Mouse (Mus musculus) forebrain, embryonic 15.5 days (tissue): ENCODE data around the gene Pidd1. TPM values are rescaled to one million over a fixed set of nuclear protein-coding genes. Genes with fewer than 3 reads are reported as not detected.
"Not testable (repeated sequence)": the region's sequence is repeated elsewhere in the genome, so short reads cannot be mapped to it uniquely, and the experiment has no call there.

ENCODE experiments used
- ATAC-seq: fragments of 200-750 bp; cut with Nextera tagmentation; replicated peaks from 2 replicates; pipeline ENCODE4 v1.8.0; 2017; ENCODE audit warnings: mild to moderate bottlenecking, moderate TSS enrichment, moderate library complexity
- H3K27ac ChIP-seq: fragments of 300-500 bp; sonication (generic); replicated peaks from 2 replicates; pipeline ENCODE4 v1.5.1; 2015; ENCODE audit warnings: mild to moderate bottlenecking, inconsistent platforms
- H3K27me3 ChIP-seq: fragments of 300-500 bp; sonication (generic); 2 replicates; pipeline ENCODE4 v1.6.1; 2015; ENCODE audit warnings: inconsistent platforms
- H3K36me3 ChIP-seq: fragments of 300-500 bp; sonication (generic); 2 replicates; pipeline ENCODE4 v1.6.1; 2015; ENCODE audit warnings: mild to moderate bottlenecking, inconsistent platforms
- H3K4me1 ChIP-seq: fragments of 300-500 bp; sonication (generic); 2 replicates; pipeline ENCODE4 v1.6.1; 2015; ENCODE audit warnings: inconsistent platforms
- H3K4me2 ChIP-seq: fragments of 300-500 bp; sonication (generic); replicated peaks from 2 replicates; pipeline ENCODE4 v1.6.1; 2015; ENCODE audit warnings: mild to moderate bottlenecking, inconsistent platforms
- H3K4me3 ChIP-seq: fragments of 300-500 bp; sonication (generic); 2 replicates; pipeline ENCODE4 v1.5.1; 2015; ENCODE audit warnings: mild to moderate bottlenecking, inconsistent platforms
- H3K9ac ChIP-seq: fragments of 300-500 bp; sonication (generic); replicated peaks from 2 replicates; pipeline ENCODE4 v1.6.1; 2015; ENCODE audit warnings: mild to moderate bottlenecking, inconsistent platforms
- H3K9me3 ChIP-seq: fragments of 300-500 bp; sonication (generic); 2 replicates; pipeline ENCODE4 v1.6.1; 2016; ENCODE audit warnings: inconsistent platforms
- WGBS: fragments of 180-500 bp; shearing (Covaris S2); methylation state at CpG from one replicate; pipeline ENCODE4 v1.1.7; 2015; ENCODE audit warnings: mixed read lengths; 5-methylcytosine and 5-hydroxymethylcytosine counted together
- polyA plus RNA-seq: library from polyadenylated mRNA; unstranded; fragments of >200 nt; fragmentation: Nextera tagmentation; extraction: Ambion mirVana; gene quantifications from 2 replicates; pipeline ENCODE4 v1.2.1, GENCODE M21; 2015

The Pidd1 gene
- polyA plus RNA-seq, 1 experiment from 2014 or later, result 7.8 TPM

DNA sequence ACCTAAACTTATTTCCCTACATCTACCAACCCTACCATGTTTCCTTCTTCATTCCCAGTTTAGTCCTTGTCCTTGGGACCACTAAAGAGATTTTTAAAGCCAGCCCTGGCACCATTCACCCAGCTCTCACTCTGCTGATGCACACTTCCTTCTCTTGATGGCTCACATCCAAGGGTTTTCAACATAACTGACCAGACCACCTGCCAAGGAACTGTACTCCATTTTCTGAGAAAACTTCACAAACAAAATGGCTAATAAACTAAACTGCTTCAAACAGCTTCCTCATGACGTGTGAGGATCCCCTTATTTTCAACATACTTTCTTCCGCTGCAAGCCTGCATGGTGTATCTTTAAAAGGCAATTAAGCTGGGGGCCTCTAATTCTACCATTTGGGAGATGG lies 9.8 kb upstream of the Pidd1 start:
- Histone ChIP-seq H3K9me3 (no peaks in the 10 kb centered on the region), H3K4me1 (peaks cover 27% of the 10 kb centered on the region), H3K9ac (no peak overlapping the region), H3K27ac (no peak overlapping the region), H3K36me3 (peaks cover 32% of the 10 kb centered on the region), H3K4me3 (no peak overlapping the region), H3K4me2 (no peak overlapping the region), H3K27me3 (no peaks in the 10 kb centered on the region)
- 77% methylated on average over 2 of the region's 2 CpGs for WGBS
- no peak for ATAC-seq

GRCm38 (mm10) chr7:141451928-141452327 lies 8.1 kb upstream of the Pidd1 start:
- H3K36me3 ChIP-seq, result peaks cover 31% of the 10 kb centered on the region
- H3K4me2 ChIP-seq, result no peak overlapping the region
- H3K4me3 ChIP-seq, result no peak overlapping the region
- H3K4me1 ChIP-seq, result peaks cover 35% of the 10 kb centered on the region
- H3K9me3 ChIP-seq, result no peaks in the 10 kb centered on the region
- H3K27me3 ChIP-seq, result no peaks in the 10 kb centered on the region
- no peak overlapping the region for H3K27ac ChIP-seq
- no peak for ATAC-seq
- H3K9ac ChIP-seq, result no peak overlapping the region

GRCm38 (mm10) chr7:141447110-141447991 lies 3.5 kb upstream of the Pidd1 start, which contains the start of gene Rplp2:
Gene Rplp2, plus strand, starts transcription at chr7:141447370.
- WGBS, result under 1% methylated on average over 63 of the region's 63 CpGs

GRCm38 (mm10) chr7:141446374-141446773 lies 2.5 kb upstream of the Pidd1 start:
- not testable (repeated sequence) for H3K9me3 ChIP-seq, ATAC-seq, H3K27me3 ChIP-seq, H3K27ac ChIP-seq, H3K4me2 ChIP-seq, H3K9ac ChIP-seq
- Histone ChIP-seq H3K4me3 (0 out of 2 replicates have a peak overlapping the region, but pooled peaks have one; percentile 94), H3K4me1 (peaks cover 45% of the 10 kb centered on the region), H3K36me3 (peaks cover 21% of the 10 kb centered on the region)
- 84% methylated on average over 3 of the region's 3 CpGs for WGBS

More at GRCm38 (mm10) chr7:141447110-141447991, 3.5 kb upstream of the Pidd1 start, which contains the start of gene Rplp2:
- peaks cover 41% of the 10 kb centered on the region for H3K4me1 ChIP-seq
- no peaks in the 10 kb centered on the region for H3K27me3 ChIP-seq
- peak; percentile 92 for ATAC-seq
- peak within 1 kb of the TSS; percentile 94 for H3K4me3 ChIP-seq
- peak within 1 kb of the TSS; percentile 96 for H3K27ac ChIP-seq
- peak within 1 kb of the TSS; percentile 66 for H3K4me2 ChIP-seq
- peaks cover 31% of the 10 kb centered on the region for H3K36me3 ChIP-seq
- no peaks in the 10 kb centered on the region for H3K9me3 ChIP-seq
- H3K9ac ChIP-seq, result peak within 1 kb of the TSS; percentile 91

- no peak for ATAC-seq
- H3K4me1 ChIP-seq, result peaks cover 37% of the 10 kb centered on the region
- 16% methylated on average over 12 of the region's 12 CpGs for WGBS
- peak overlapping the region; percentile 45 for H3K4me3 ChIP-seq
- peak overlapping the region; percentile 39 for H3K9ac ChIP-seq
- H3K9me3 ChIP-seq, result no peaks in the 10 kb centered on the region
- H3K27ac ChIP-seq, result peak overlapping the region; percentile 54
- H3K27me3 ChIP-seq, result no peaks in the 10 kb centered on the region
- H3K4me2 ChIP-seq, result peak overlapping the region; percentile 79
- H3K36me3 ChIP-seq, result no peaks in the 10 kb centered on the region
These were observed 574 bp downstream of the Pidd1 start for GRCm38 (mm10) chr7:141443081-141443821.

- Histone ChIP-seq H3K9me3 (no peaks in the 10 kb centered on the region), H3K4me2 (peak overlapping the region; percentile 79), H3K9ac (peak overlapping the region; percentile 39; the same call in 1 of the 2 replicates), H3K36me3 (no peaks in the 10 kb centered on the region), H3K27me3 (no peaks in the 10 kb centered on the region), H3K27ac (no peak overlapping the region), H3K4me1 (peaks cover 38% of the 10 kb centered on the region), H3K4me3 (peak overlapping the region; percentile 45)
- no peak for ATAC-seq
- WGBS, result 91% methylated on average over 13 of the region's 13 CpGs
These were observed 1.6 kb downstream of the Pidd1 start for GRCm38 (mm10) chr7:141442199-141442598.

DNA sequence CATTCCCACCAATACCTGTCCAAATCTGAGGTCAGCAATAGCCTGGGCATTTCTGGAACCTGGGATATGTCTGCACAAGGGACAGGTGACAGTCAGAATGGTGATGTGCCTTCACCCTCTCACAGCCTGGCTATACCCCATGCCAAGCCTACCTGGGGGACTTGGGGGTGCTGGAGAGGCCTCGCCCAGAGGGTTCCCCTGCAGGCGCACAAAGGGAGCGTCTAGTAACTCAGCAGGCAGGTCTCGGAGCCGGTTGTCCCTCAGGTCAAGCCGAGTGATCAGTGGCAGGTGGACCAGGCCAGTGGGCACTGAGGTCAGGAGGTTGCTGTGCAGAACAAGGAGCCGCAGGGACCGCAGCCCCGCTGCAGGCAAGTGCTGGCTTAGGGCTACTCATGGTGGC lies 2.4 kb downstream of the Pidd1 start:
- no peak for ATAC-seq
- H3K27me3 ChIP-seq, result no peaks in the 10 kb centered on the region
- no peak overlapping the region for H3K4me3 ChIP-seq
- peaks cover 40% of the 10 kb centered on the region for H3K4me1 ChIP-seq
- H3K4me2 ChIP-seq, result no peak overlapping the region
- H3K9ac ChIP-seq, result no peak overlapping the region
- H3K9me3 ChIP-seq, result no peaks in the 10 kb centered on the region
- H3K36me3 ChIP-seq, result no peaks in the 10 kb centered on the region
- no peak overlapping the region for H3K27ac ChIP-seq
- WGBS, result 92% methylated on average over 9 of the region's 9 CpGs

- WGBS, result 23% methylated on average over 6 of the region's 6 CpGs
- Histone ChIP-seq H3K27me3 (no peaks in the 10 kb centered on the region), H3K9me3 (no peaks in the 10 kb centered on the region), H3K4me2 (no peak overlapping the region), H3K27ac (no peak overlapping the region), H3K9ac (no peak overlapping the region), H3K4me1 (peaks cover 48% of the 10 kb centered on the region), H3K36me3 (no peaks in the 10 kb centered on the region), H3K4me3 (no peak overlapping the region)
- ATAC-seq, result no peak
These were observed 3.2 kb downstream of the Pidd1 start for GRCm38 (mm10) chr7:141440613-141441012.

DNA sequence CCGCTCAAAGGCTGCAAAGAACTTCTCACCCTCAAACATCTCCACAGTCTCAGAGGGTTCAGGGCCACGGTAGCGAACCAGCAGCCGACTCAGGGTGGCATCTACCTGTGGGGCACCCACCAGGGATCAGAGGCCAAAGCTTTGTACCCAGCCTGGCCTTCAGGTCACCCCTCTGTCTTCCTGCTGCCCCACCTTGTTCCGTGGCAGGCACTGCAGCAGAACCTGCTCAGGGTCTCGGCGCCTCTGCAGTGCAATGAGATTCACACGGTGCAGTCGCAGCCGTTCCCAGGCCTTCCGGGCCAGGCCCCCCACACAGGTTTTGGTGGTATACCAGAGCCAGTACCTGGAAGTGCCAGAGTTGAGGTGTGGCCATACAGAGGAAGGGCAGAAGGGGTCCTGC lies 4.0 kb downstream of the Pidd1 start:
- ATAC-seq, result no peak
- Histone ChIP-seq H3K4me2 (no peak overlapping the region), H3K27me3 (no peaks in the 10 kb centered on the region), H3K9me3 (no peaks in the 10 kb centered on the region), H3K9ac (no peak overlapping the region), H3K36me3 (no peaks in the 10 kb centered on the region), H3K4me3 (no peak overlapping the region), H3K27ac (no peak overlapping the region), H3K4me1 (peaks cover 55% of the 10 kb centered on the region)
- WGBS, result 96% methylated on average over 11 of the region's 11 CpGs

- Histone ChIP-seq H3K9me3 (no peaks in the 10 kb centered on the region), H3K27me3 (no peaks in the 10 kb centered on the region), H3K36me3 (no peaks in the 10 kb centered on the region), H3K9ac (no peak overlapping the region), H3K27ac (no peak overlapping the region), H3K4me1 (peaks cover 56% of the 10 kb centered on the region), H3K4me2 (no peak overlapping the region), H3K4me3 (no peak overlapping the region)
- WGBS, result 97% methylated on average over 10 of the region's 10 CpGs
- ATAC-seq, result no peak
These were observed 4.6 kb downstream of the Pidd1 start for GRCm38 (mm10) chr7:141439140-141439679.

- Histone ChIP-seq H3K4me3 (no peak overlapping the region), H3K36me3 (no peaks in the 10 kb centered on the region), H3K4me2 (no peak overlapping the region), H3K27ac (peak overlapping the region; percentile 89), H3K4me1 (peaks cover 57% of the 10 kb centered on the region), H3K9ac (no peak overlapping the region), H3K9me3 (no peaks in the 10 kb centered on the region), H3K27me3 (no peaks in the 10 kb centered on the region)
- no peak for ATAC-seq
- WGBS, result 90% methylated on average over 12 of the region's 12 CpGs
These were observed 5.4 kb downstream of the Pidd1 start for GRCm38 (mm10) chr7:141438201-141438968.
